Mouse (Mus musculus) hindbrain, embryonic 16.5 days (tissue): Measurements from ENCODE around the gene Dock9. TPM values are rescaled to one million over a fixed set of nuclear protein-coding genes. Genes with fewer than 3 reads are reported as not detected.

ENCODE experiments used
- ATAC-seq: fragments of 200-750 bp; cut with Nextera tagmentation; 2 replicates; pipeline ENCODE4 v1.8.0; 2017; ENCODE audit warnings: moderate TSS enrichment, moderate library complexity
- H3K27ac ChIP-seq: fragments of 300-500 bp; sonication (generic); 2 replicates; pipeline ENCODE4 v1.5.1; 2014; ENCODE audit warnings: low read depth, mild to moderate bottlenecking, control low read depth, low read length, moderate library complexity
- H3K27me3 ChIP-seq: fragments of 300-500 bp; sonication (generic); replicated peaks from 2 replicates; pipeline ENCODE4 v1.6.1; 2014; ENCODE audit warnings: low read length; ENCODE audit not compliant: control insufficient read depth, insufficient read depth
- H3K36me3 ChIP-seq: fragments of 300-500 bp; sonication (generic); 2 replicates; pipeline ENCODE4 v1.6.1; 2014; ENCODE audit warnings: mild to moderate bottlenecking, low read length, moderate library complexity, mixed read lengths; ENCODE audit not compliant: control insufficient read depth, insufficient read depth
- H3K4me1 ChIP-seq: fragments of 300-500 bp; sonication (generic); 2 replicates; pipeline ENCODE4 v1.6.1; 2014; ENCODE audit warnings: low read depth, low read length; ENCODE audit not compliant: control insufficient read depth, insufficient read depth
- H3K4me2 ChIP-seq: fragments of 300-500 bp; sonication (generic); 2 replicates; pipeline ENCODE4 v1.6.1; 2014; ENCODE audit warnings: mild to moderate bottlenecking, low read length, control low read depth, moderate library complexity
- H3K4me3 ChIP-seq: fragments of 300-500 bp; sonication (generic); 2 replicates; pipeline ENCODE4 v1.5.1; 2014; ENCODE audit warnings: mild to moderate bottlenecking, low read length, control low read depth, moderate library complexity
- H3K9ac ChIP-seq: fragments of 300-500 bp; sonication (generic); 2 replicates; pipeline ENCODE4 v1.6.1; 2014; ENCODE audit warnings: low read depth, mild to moderate bottlenecking, control low read depth, low read length, moderate library complexity
- H3K9me3 ChIP-seq: fragments of 300-500 bp; sonication (generic); 2 replicates; pipeline ENCODE4 v1.6.1; 2014; ENCODE audit warnings: mild to moderate bottlenecking, low read length, moderate library complexity; ENCODE audit not compliant: control insufficient read depth
- WGBS: fragments of 180-500 bp; shearing (Covaris S2); extraction: QIAGEN DNeasy Blood & Tissue Kit; methylation state at CpG from one replicate; pipeline ENCODE4 v1.1.7; 2014; 5-methylcytosine and 5-hydroxymethylcytosine counted together
- polyA plus RNA-seq: library from polyadenylated mRNA; unstranded; fragments of >200 nt; fragmentation: Nextera tagmentation; extraction: Ambion mirVana; gene quantifications from 2 replicates; pipeline ENCODE4 v1.2.1, GENCODE M21; 2015

The Dock9 gene
- polyA plus RNA-seq, 1 experiment from 2014 or later: 13.4 TPM

DNA sequence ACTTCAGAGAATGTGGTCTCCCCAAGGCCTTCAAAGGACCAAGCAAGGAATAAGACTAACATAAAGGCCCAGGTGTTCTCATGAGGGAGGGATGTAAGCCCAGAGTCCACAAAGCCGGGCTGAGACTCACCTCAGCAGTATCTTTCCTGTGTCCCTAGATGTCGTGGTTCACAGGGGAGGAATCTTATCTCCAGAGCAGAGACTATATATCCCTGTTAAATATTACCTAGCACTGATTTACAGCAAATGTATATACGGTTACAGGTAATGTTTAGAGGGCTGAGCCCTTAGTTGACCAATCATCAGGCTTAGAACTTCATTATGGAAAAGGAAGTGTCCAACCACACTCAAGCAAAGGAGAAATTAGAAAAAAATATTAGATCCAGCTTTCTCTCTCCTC, 303.9 kb downstream of the Dock9 start:
- Histone ChIP-seq H3K9ac (no peak overlapping the region), H3K4me1 (no peaks in the 10 kb centered on the region), H3K9me3 (no peaks in the 10 kb centered on the region), H3K4me3 (no peak overlapping the region), H3K27ac (no peak overlapping the region), H3K27me3 (no peaks in the 10 kb centered on the region), H3K4me2 (no peak overlapping the region), H3K36me3 (no peaks in the 10 kb centered on the region)
- ATAC-seq: no peak
- WGBS: 65% methylated on average over 3 of the region's 3 CpGs

DNA sequence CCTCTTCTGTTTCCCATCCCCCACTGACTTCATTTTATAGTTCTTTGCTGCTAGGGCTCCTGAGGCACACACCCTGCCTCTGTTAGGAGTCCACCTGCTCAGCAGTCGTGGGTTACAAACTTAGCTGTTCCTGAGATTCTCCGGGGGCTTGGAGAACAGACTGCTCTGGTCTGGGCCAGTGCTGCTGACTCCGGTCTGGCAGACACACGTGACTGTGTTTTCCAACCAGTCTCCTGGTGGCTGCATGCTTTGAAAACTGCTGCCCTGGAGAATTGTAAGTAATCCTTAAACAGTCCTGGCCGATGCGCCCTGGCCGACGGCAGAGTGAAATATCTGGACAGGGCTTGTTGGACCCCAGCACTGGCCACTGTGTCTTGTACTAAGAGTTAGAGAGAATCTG, 305.3 kb downstream of the Dock9 start:
- Histone ChIP-seq H3K4me2 (no peak overlapping the region), H3K9ac (no peak overlapping the region)
- ATAC-seq: no peak

More for the DNA sequence above, 305.3 kb downstream of the Dock9 start:
- Histone ChIP-seq H3K36me3 (no peaks in the 10 kb centered on the region), H3K27ac (no peak overlapping the region), H3K4me3 (no peak overlapping the region), H3K9me3 (no peaks in the 10 kb centered on the region), H3K4me1 (no peaks in the 10 kb centered on the region), H3K27me3 (no peaks in the 10 kb centered on the region)
- 52% methylated on average over 8 of the region's 8 CpGs for WGBS

Other genes with a start within 250 kb of the Dock9 start
- gene Ubac2, start 80.8 kb upstream of the Dock9 start, polyA plus RNA-seq: 48.9 and 51.8 TPM in 2 replicates
- 0.10 and 0.16 TPM in 2 replicates for gene Gpr18, start 117.9 kb upstream of the Dock9 start, polyA plus RNA-seq
- 0.81 and 1.2 TPM in 2 replicates for gene Gpr183, start 167.4 kb upstream of the Dock9 start, polyA plus RNA-seq
- gene Timm8a2, start 236.8 kb upstream of the Dock9 start, polyA plus RNA-seq: not detected in 2 replicates